Mouse (Mus musculus): ENCODE measurements around the gene Dnajc12.
"Not testable (repeated sequence)": the region's sequence is repeated elsewhere in the genome, so short reads cannot be mapped to it uniquely, and the experiment has no call there.

The Dnajc12 gene

DNA sequence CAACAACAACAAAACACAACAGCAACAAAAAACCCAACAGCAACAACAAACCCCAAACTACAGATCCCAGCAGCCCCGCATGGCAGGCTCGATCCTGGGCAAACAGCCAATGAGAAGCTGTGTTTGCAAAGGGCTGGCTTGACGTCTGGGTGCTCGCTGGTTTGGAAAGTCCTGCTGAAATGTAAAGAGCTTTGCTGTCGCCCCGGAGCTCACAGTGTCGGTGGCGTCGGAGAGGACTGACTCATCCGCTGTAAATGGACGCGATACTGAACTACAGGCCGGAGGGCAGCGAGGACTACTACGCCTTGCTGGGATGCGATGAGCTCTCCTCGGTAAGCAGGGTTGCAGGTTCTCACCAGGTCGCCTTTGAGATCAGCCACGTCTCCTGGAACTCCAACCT lies 4.2 kb downstream of the Dnajc12 start:
- CTCF ChIA-PET = no interaction called here

DNA sequence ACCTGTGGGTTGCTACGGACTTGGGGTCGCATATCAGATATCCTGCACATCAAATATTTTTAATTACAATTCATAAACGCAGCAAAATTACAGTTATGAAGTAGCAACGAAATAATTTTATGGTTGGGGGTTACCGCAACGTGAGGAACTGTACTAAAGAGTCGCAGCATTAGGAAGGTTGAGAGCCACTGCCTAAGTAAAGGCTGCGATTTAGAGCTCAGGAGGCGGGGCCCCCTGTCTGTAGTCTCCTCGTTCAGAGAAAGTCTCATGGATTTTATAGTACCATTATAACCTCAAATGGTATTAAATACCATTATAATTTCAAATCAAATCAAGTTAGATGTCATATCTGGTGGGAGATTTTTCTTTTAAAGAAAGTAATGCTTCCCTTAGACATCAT lies 4.7 kb downstream of the Dnajc12 start:
- CTCF ChIA-PET = no interaction called here

DNA sequence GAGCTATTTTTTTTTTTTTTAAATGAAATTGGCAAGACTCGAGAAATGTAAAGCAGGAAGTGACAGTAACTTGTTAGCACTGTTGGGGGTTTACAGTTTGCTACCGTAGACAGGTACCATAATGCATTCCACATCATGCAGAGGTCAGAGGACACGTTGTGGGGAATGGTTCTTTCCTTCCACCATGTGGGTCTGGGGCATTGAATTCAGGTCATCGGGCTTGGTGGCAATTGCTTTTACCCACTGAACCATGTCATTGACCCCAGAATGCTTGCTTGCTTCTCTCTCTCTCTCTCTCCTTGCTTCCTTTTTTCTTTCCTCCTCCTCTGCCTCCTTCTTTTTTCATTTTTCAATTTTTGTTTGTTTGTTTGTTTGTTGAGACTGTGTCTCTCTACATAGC lies 6.7 kb downstream of the Dnajc12 start:
- CTCF ChIA-PET = no interaction called here

DNA sequence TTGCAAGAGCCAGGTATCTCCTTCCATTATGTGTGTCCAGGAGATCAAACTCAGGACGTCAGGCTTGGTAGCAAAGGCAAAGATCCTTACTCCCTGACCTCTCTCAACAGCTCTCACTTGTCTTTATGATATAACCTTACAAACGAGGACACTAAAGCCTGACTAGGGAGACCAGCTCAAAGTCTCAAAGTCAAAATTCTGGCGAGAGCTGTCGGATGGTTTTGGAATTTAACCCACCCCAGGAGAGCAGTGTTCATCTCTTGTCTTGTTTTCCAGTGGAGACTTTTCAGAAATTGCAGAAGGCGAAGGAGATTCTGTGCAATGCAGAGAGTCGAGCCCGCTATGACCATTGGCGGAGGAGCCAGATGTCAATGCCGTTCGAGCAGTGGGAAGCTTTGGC lies 14.7 kb downstream of the Dnajc12 start:
- CTCF ChIA-PET = no interaction called here

DNA sequence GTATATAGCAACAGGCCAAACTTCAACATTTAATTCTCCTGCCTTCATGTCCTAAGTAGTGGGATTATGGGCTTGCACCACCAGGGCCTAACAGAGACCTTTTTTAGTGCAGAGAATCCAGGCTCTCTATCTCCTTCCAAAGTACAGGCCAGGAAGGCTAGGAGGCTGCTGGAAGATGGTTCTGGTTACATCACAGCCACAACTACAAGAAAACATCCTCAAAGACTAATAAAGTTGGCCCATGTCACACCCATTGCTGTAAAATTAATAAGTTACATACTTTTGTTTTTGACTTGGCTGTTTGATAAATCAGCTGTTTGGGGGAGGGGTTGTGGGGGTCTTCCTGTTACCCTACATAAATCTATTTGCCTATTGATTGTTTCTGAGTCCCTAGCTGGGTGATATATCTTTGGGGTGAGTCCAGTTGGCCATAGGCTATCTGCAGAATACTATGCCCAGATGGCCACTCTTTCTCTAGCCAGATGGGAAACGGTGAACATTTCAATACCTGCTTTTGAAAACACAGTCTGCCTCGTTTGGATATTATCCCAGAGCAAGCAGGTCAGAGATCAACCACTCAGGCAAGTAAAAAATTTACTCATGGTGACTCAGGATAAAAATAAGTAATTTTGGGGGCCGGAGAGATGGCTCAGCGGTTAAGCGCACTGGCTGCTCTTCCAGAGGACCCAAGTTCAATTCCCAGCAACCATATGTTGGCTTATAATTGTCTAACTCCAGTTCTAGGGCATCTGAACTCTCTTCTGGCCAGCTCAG lies 20.7 kb downstream of the Dnajc12 start:
- CTCF ChIA-PET = interaction anchor here (0.7 kb wide), 1 partner anchor 1956 kb away, joined by 3 read pairs; no protein-coding TSS in a partner anchor

DNA sequence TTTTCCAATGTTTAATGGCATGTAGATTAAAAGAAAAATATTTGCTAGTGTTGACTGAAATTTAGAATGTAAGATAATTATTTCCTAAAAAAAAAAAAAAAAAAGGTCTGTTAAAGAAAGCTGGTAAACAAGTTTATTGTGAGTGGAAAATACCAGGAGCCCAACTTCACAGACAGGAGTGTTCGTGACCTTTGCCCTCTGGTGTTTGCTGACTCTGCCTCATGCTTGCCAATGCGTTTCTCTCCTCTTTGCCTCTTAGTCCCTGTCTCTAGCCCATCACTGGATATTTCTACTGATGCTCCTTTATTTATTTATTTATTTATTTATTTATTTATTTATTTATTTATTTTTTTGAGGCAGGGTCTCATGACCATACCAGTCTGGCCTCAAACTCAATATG lies 21.4 kb downstream of the Dnajc12 start:
- CTCF ChIA-PET = no interaction called here

DNA sequence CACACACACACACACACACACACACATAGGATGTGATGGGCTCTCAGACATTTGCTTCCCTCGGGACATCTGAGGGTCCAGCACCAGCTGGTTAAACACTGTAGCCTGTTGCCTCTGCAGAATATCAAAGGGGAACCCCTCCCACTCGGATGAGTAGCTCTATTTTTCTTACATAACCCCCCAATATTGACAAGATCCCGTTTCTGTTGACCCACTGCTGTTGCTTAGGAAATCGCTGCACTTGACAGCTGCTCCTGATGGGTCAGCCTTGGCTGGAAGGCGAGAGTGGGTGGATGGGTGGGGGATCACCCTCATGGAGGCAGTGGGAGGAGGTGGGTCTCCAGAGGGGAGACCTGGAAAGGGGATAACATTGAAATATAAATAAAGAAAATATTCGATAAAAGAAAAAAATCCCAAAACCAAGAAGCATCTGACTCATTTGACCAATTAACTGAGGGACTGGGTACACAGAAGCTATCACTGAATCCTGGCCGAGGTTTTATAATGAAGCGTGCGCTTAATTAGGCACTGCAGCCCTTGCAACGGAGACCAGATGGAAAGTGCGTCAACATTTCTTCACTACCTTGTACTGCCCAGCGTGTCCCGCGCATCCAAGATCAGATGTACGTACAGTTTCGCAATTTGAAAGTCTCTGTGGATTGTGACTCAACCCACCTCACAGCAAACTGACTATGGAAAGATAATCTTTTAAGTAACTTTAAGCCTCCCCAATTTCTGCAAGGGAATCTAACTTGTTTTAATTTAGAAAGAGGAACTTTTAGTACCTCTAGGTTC lies 28.1 kb downstream of the Dnajc12 start:
- CTCF ChIA-PET = interaction anchor here (0.5 kb wide), 1 partner anchor 19 kb away, joined by 6 read pairs; no protein-coding TSS in a partner anchor

DNA sequence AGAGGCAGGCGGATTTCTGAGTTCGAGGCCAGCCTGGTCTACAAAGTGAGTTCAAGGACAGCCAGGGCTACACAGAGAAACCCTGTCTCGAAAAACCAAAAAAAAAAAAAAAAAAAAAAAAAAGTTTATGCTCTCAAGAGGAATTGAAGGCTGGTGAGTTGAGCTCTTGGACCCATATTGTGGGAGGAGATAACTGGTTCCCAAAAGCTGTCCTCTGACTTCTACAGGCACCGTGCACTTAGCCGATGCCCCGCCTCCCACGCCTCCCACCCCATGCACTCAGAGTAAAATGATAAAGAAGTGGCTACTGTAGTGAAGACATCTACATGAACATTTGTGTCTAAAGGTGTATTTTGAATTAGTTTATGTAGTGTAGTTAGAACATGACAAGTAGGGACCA lies 29.4 kb downstream of the Dnajc12 start:
- CTCF ChIA-PET = not testable (repeated sequence)

DNA sequence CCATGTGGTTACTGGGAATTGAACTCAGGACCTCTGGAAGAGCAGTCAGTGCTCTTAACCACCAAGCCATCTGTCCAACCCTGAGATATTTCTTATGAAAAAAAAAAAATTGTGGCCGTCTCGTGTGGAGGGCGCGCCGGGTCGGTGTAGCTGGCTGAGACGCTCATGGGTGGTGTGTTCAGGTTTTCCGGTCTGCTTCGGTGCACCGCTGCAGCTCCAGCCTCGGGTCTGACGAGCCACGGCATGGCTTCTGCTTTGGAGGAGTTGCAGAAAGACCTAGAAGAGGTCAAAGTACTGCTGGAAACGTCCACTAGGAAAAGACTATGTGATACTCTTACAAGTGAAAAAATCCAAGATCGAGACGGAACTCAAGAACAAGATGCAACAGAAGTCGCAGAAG lies 30.5 kb downstream of the Dnajc12 start:
- CTCF ChIA-PET = interaction anchor here (0.7 kb wide), 2 partner anchors 11 to 293 kb away, joined by 5 to 11 read pairs; no protein-coding TSS in a partner anchor

DNA sequence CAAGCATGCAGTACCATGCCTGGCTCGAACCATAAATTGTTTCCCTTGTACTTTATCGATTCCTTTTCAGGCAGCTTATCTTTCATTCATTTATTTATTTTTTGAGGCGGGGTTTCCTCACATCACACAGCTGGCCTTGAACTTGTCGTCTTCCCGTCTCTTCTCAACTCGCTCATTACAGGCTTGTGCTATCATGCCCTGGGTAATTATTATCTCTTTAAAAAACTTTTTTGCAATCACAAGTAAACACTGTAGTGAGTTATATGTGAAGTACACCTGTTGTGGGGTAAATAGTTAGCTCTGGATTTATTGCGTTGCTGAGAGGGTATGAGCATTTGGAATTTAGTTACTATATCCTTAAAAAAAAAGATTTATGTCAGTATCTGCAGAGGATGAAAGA lies 33.0 kb downstream of the Dnajc12 start:
- CTCF ChIA-PET = no interaction called here

DNA sequence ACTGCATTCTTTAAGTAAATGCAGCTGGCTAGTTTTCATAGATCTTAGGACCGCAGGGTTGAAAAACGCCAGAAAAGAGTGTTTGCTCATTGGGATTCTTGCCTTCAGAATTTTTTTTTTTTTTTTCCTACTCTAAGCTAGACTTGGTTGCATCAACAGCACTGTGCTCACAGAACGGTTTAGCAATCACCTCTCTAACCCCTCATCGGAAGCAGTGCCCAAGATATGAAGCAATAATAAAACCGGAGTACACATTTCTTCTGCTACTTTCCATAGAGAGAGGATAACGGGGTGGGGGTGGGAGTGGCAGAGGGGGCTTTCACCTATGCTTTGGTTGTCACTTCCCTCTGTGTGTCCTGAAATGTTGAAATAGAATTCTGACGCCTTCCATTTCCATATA lies 33.6 kb downstream of the Dnajc12 start:
- CTCF ChIA-PET = no interaction called here

DNA sequence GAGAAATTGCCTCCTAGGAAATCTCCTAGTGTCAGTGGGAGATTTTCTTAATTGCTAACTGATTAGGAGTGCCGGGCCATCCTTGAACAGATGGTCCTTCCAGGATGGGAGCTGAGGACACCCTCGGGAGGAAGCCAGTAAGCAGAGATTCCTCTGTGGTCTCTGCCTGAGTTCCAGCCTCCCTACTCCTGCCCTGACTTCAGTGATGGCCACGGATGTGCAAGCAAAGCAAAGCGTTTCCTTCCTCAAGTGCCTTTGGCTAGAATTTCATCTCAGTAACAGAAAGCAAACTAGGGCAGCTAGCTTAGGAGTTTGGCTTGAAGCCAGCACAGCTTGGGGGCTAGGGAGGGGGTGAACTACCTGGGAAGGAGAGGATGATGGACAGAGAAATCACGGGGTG lies 34.8 kb downstream of the Dnajc12 start:
- CTCF ChIA-PET = no interaction called here

DNA sequence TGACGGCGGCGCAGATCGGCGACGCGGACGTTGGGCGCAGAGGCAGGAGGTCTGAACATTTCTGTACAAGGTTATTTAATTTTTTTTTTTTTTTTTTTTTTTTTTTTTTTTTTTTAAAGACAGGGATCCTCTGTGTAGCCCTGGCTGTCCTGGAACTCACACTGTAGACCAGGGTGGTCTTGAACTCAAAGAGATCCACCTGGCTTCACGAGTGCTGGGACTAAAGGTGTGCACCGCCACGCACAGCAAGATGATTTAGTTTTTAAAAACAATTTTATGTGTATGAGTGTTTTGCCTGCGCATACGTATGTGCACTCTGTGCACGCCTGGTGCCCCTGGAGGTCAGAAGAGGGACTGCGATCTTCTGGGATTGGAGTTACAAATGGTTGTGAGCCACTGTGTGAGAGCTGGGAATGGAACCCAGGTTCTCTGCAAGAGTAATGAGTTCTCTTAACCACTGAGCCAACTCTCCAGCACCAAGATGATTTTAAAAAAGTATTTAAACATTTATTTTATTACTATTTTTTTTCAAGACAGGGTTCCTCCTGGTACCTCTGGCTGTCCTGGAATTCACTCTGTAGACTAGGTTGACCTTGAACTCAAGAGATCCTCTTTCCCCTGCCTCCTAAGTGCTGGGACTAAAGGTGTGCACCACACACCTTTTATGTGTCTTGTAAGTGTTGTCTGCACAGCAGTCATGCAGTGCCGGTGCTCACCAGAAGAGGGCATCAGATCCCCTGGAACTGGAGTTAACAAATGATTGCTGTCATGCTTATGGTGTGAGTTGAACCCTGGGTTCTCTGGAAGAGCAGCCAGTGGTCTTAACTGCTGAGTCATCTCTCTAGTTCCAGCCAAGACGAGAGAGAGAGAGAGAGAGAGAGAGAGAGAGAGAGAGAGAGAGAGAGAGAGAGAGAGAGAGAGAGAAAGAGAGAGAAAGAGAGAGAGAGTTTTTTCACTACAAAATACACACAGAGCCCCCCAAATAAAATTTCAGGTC lies 39.8 kb downstream of the Dnajc12 start, which contains the start of gene Gm7075:
Gene Gm7075 (minus strand): TSS at position 51 of the 997 bp plus-strand sequence.
- CTCF ChIA-PET = interaction anchor here (0.6 kb wide), 1 partner anchor 658 kb away, joined by 3 read pairs; no protein-coding TSS in a partner anchor

DNA sequence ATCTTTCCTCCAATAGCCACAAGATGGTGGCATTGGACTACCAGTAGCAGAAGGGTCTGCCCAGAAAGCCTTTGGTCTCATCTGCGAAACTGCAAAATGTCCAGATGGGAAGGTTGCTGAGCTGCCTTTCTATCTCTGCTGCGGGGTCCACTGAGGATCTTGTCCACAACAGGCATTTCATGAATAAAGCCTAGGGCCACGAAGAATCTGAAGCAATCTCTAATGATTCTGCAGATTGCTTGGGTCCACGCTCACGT lies 40.4 kb downstream of the Dnajc12 start:
- CTCF ChIA-PET = no interaction called here

DNA sequence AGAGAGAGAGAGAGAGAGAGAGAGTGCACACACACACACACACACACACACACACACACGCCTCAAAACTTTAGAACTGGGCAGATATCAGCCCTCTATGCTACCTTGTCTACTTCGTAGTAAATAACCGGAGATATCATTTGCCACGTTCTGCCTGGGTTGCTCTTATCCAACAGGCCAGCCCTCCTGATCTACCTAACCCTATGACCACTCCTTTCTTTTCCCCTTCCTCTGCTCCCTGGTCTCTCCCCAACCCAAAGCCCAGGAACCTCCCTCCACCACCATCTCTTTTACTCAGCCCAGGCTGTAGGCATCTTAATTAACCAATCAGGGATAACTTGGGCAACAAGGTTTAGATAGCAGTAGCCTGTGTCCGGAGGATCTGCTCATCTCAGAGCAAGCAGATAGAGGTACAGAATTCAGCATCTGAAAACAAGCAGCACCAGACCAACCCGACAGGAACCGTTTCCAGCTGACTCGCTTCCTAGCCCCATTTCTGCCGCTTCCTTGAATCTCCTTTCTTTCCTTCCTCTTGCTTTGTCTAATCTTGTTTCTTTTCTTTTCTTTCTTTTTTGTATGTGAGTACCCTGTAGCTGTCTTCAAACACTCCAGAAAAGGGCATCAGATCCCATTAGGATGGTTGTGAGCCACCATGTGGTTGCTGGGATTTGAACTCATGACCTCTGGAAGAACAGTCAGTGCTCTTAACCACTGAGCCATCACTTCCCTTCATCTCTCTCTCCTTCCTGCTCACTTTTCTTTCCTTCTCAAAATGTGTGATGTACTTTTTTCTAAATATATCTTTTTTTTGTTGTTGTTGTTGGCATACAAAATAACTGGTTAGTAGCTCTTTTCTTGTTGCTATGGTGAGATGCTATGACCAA lies 41.6 kb downstream of the Dnajc12 start:
- CTCF ChIA-PET = interaction anchor here (0.6 kb wide), 2 partner anchors 11 to 1312 kb away, joined by 3 to 11 read pairs; no protein-coding TSS in a partner anchor

DNA sequence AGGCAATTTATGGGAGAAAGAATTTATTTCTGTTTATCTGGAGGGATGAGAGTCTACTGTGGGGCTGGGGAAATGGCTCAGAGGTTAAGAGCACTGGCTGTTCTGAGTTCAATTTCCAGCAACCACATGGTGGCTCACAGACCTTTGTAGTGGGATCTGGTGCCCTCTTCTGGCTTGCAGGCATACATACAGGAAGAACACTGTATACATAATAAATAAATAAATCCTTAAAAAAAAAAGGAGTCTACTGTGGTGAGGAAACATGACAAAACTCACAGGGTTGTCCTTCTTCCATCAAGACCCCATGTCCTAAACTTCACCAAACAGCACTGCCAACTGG lies 42.2 kb downstream of the Dnajc12 start:
- CTCF ChIA-PET = interaction anchor here (0.6 kb wide), 1 partner anchor 11 kb away, joined by 11 read pairs; no protein-coding TSS in a partner anchor

DNA sequence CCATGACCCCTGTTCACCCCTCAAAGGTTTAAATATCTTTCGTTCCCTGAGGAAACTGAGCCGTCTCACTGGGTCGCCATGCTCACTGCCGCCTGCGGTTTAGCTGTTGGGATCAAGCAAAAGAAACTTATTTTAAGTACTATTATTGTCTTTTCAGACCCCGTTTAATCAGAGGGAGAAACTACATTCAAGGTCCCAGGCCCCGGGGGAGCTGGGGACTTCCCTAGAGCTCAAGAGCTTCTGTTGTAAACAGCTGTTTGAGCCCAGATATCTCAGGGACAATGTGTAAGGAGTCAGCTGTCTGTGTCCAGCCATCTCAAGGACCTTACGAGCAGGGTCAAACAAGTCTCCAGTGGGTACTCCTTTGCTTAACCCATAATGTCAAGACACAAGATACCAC lies 44.9 kb downstream of the Dnajc12 start:
- CTCF ChIA-PET = no interaction called here

DNA sequence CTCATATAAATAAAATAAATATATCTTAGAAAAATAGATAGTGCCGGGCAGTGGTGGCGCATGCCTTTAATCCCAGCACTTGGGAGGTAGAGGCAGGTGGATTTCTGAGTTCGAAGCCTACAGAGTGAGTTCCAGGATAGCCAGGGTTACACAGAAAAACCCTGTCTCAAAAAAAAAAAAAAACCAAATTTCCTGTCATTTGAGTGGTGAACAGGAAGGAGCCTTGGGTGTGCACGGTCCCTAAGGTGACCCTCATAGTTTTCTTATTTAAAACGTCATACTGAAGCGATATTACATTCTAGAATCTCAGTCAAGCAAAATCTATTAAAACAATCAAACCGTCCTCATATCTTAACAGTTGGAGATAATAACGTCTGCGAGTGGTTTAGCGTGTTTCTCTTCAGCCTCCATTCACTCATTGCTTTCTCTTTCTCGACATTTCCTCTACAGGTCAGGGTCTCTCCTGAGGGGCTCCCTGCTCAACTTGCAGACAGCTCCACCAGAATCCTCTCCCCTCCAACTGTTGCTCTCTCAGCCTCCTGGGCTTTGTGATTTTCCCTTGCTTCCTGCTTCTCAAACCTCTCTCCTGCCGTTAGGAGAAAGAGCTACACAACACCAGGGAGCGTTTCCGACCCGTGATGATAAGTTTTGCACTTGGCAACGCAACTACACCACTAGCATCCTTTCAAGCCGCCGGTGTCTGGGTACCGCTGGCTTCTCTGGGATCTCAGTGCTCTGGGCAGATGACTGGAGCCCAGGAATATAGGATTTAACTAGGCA lies 46.2 kb downstream of the Dnajc12 start:
- CTCF ChIA-PET = interaction anchor here (0.7 kb wide), 2 partner anchors 19 to 1992 kb away, joined by 6 to 26 read pairs; no protein-coding TSS in a partner anchor

DNA sequence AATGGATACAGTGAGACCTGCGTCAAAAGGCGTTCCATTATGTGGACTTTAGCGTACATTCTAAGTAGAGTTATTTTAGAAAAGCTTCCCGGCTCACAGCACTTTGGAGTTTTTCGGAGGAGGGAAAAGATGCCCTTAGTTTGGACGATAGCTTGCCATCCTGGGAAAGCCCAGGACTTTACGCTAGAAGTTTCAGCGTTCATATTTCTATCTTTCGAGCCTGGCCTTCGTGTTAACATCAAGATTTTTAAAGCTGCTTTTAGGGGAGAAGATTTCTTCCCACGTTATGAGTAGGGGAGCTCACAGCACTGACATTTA lies 46.7 kb downstream of the Dnajc12 start:
- CTCF ChIA-PET = interaction anchor here (0.7 kb wide), 2 partner anchors 19 to 1993 kb away, joined by 6 to 26 read pairs; no protein-coding TSS in a partner anchor

DNA sequence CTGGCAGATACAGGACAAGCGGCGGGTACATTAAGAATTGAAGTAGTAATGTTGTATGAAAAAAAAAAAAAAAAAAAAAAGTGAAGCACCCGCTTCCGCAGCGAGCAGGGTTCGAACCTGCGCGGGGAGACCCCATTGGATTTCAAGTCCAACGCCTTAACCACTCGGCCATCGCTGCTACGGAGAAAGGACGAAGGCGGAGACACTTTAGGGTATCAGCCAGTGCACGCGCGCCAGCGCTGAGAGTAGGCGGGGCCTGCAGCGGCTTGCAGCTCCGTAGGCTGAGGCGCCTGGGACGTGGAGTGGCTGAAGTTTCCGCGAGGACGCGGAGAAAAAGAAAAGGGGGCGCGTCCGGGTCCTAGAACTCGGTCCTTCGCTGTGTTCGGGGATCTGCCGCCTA lies 47.1 kb downstream of the Dnajc12 start:
- CTCF ChIA-PET = interaction anchor here (0.7 kb wide), 2 partner anchors 19 to 1993 kb away, joined by 6 to 26 read pairs; no protein-coding TSS in a partner anchor

Measured in spleen, embryonic (tissue).